Mouse (Mus musculus) cerebellum, postnatal 14 days (tissue): ENCODE measurements at regions not wholly inside any gene's neighbourhood (a gene's known extent, or its start where the extent isn't known, plus 50 kb on each side); places are given as distances from the start of the nearest gene placed in this dataset.
"Not testable (repeated sequence)": the region's sequence is repeated elsewhere in the genome, so short reads cannot be mapped to it uniquely, and the experiment has no call there.

Experiments
- DNase-seq, 2 experiments: peaks; one replicate each; pipeline ENCODE4 v3.0.0; 2021; ENCODE audit warnings: mixed read lengths in 2 of 2

DNA sequence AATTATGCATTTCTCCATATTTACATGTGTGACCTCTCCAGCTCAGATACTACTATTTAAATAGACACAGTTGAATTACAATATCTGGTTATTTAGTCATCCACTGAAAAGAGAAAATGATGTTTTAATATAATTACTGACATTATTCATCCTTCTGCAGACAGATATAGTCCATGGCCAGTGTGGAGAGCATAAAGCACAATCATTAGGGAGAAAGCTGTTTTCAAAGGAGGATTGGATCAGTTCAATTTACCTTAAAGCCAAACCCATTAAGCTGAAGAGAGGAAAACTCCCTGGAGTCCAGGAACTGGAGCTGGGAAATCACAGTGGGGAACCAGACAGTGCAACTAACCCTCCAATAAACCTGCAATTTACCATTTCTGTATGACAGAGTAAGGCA lies 339.8 kb upstream of the Rgs17 start:
- DNase-seq, result no peak

- no peak for DNase-seq
Measured at GRCm38 (mm10) chr10:6265662-6266061, 343.5 kb upstream of the Rgs17 start.

GRCm38 (mm10) chr10:6291388-6291787 lies 369.2 kb upstream of the Rgs17 start:
- DNase-seq, result no peak

- DNase-seq, result peak; percentile 85 to 93
Measured at GRCm38 (mm10) chr10:6296621-6297020, 374.4 kb upstream of the Rgs17 start.

GRCm38 (mm10) chr10:6297796-6298195 lies 375.6 kb upstream of the Rgs17 start:
- no peak for DNase-seq

DNA sequence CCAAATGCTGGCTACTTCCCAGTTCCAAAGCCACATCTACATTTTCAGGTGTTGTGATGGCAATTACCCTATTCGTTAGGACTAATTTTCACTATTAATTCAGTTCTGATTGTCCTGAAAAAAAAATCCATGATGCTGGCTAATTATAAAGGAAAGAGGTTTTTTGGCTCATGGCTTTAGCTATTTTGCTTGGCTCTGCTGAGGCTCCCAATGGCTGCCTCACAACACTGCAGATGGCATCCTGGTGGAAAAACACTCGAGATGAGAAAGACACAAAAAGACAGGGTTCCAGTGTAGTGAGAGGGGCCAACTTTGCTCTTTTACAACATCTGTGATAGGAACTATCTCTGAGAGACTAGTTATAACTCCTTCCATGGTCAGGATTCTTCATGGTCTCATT lies 376.5 kb upstream of the Rgs17 start:
- peak; percentile 18 to 59 for DNase-seq

DNA sequence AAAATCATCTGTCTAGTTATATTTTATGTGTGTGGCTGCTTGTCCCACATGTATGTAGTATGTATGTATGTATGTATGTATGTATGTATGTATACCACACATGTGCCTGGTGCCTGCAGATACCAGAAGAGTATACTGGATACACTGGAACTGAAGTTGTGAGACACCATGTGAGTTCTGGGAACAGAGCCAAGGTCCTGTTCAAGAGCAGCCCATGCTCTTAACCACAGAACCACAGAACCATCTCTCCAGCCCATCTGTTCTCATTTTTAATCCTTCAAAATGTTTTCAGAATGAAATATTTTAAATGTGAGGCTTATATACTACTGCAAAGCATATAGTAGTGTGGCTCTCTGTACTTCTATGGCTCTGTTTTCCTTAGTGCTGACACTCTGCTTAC lies 379.3 kb upstream of the Rgs17 start:
- DNase-seq, result peak; percentile 51 to 68

- DNase-seq, result no peak
Measured at GRCm38 (mm10) chr10:6309351-6309750, 387.2 kb upstream of the Rgs17 start.

- peak; percentile 26 to 44 for DNase-seq
Measured at GRCm38 (mm10) chr10:6341572-6341971, 416.7 kb upstream of the Oprm1 start.

- not testable (repeated sequence) for DNase-seq
Measured at GRCm38 (mm10) chr10:6349216-6349615, 409.1 kb upstream of the Oprm1 start.

DNA sequence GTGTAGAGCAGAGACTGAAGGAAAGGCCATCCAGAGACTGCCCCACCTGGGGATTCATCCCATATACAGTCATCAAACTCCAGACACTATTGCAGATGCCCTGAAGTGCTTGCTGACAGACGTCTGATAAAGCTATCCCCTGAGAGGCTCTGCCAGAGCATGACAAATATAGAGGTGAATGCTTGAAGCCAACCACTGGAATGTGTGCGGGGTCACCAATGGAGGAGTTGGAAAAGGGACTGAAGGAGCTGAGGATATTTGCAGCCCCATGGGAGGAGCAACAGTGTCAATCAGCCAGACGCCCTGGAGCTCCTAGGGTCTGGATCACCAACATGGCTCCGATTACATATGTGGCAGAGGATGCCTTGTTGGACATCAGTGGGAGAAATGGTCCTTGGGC lies 392.1 kb upstream of the Oprm1 start:
- no peak for DNase-seq

- no peak for DNase-seq
Measured at GRCm38 (mm10) chr10:6371666-6372065, 386.6 kb upstream of the Oprm1 start.

GRCm38 (mm10) chr10:6417336-6418105 lies 340.8 kb upstream of the Oprm1 start:
- not testable (repeated sequence) for DNase-seq

DNA sequence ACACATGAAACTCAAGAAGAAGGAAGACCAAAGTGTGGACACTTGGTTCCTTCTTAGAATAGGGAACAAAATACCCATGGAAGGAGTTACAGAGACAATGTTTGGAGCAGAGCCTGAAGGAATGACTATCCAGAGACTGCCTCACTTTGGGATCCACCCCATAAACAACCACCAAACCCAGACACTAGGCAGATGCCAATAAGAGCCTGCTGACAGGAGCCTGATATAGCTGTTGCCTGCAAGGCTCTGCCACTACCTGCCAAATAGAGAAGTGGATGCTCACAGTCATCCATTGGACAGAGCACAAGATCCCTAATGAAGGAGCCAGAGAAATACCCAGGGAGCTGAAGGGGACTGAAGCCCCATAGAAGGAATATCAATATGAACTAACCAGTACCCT lies 340.1 kb upstream of the Oprm1 start:
- DNase-seq, result not testable (repeated sequence)

DNA sequence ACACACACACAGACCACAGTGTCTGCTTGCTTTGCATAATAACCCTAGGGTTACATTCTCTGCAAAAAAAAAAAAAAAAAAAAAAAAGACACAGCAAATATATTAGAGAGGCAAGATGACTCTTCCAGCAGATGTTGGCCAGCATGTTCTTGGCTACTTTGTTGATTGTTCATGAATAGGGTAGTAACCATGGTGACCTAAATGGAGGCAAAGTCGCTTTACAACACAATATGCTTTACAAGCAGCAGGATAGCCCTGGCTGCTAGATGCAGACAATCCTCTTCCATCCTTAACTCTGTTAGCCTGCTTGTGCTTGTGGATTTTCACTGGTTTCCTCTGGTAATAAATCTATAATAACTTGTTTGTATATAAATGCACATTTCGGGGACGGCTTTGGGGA lies 292.5 kb upstream of the Oprm1 start:
- DNase-seq, result peak in 1 of 2 experiments; percentile 10

DNA sequence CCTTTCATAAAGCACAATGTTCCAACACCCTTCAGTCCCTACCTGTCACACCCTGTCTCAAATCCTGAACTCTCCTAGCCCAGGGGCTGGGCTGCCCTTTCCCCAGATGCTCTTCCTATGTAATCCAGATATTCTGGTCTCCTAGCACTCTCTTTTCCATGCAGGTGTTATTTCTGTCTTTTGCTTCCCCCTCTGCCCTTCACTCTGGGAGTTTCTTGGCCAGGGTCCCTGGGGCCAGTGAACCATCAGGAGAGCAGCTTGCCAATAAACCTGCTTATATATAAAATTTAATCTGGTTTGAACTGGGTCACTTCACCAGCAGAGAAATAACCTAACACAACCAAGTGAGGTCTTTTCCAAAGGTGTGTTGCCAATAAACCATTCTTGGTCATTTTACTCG lies 278.0 kb upstream of the Oprm1 start:
- DNase-seq, result peak; percentile 43 to 54

DNA sequence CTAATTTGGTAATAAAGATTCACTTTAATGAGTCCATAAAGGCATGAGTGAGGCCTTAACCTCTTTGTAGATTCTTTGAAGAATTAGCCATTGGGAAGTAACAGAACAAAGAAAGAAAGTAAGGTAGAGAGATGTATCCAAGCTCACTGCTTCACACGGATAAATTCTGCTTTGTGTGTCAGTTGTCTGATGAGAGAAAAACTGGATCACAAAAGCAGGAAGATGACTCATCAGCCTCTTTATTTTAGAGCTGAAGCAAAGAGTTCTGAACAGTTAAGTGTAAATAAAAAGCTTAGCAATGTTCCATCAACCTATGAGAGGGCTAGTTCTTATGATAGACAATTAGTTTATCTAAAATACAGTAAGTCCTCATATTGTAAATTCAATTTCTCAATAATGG lies 269.7 kb upstream of the Oprm1 start:
- no peak for DNase-seq

DNA sequence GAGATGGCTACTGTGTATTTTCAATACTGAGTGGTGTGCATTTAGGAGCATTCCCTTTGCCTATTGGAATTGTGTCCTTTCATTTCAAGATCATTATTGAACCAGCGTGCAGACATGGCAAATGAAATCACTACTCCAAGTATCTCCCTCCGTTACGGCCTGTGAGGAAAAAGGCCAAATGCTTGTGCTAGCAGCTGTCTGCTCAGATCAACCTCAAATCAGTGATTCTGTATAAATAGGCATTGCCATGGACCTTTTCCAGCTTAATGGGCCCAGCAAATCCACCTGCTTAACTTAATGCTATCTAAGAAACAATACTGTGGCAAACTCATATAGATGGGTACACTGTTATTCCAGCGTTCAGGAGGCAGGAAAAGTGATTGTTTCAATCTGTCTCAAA lies 265.6 kb upstream of the Oprm1 start:
- DNase-seq, result peak; percentile 87 to 93

DNA sequence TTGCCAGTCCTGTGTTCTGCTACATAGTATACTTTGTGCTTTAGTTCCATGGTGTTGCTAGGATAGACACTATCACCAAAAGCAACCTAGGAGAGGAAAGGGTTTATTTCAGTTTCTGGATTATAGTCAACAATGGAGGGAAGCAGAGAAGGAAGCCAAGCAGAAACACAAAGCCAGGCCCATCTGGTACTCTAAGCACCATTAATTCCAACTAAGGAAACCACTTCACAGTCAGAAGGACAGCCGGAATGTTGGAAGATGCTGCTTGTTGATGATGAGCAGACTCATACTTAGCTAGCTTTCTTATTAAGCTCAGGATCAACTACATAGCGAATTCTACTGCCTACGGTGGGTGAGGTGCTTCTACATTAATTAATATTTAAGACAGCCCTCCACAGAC lies 263.2 kb upstream of the Oprm1 start:
- DNase-seq, result peak; percentile 37 to 66

DNA sequence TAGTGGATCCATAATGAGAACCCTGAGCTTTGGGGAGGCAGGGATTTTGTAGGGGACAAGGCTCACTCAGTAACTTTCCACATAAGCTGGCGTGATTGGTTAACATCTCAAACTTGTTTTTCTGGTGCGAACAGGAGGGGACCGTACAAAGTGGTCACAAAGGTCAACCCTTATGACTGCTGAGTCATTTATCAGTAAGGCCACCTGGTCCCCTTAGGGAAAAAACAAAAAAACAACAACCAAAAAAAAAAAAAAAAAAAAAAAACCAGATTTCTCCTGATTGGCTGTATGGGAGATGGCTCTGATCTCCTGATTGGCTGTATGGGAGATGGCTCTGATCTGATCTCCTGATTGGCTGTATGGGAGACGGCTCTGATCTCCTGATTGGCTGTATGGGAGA lies 244.0 kb upstream of the Oprm1 start:
- no peak for DNase-seq

DNA sequence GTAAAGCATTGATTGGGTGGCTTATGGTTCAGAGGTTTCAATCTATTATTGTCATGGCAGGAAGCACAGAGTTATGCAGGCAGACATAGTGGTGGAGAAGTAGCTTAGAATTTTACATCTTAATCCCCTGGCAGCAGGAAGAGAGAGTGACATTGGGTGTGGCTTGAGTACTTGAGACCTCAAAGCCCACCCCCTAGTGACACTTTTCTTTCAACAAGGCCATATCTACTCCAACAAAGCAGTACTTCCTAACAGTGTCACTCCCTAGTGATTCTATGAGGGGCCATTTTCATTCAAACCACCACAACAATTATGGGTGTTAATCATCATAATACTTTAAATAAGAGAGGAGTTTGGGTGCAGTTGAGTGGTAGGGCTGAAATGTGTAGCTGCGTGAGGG lies 195.8 kb upstream of the Oprm1 start:
- DNase-seq, result no peak

DNA sequence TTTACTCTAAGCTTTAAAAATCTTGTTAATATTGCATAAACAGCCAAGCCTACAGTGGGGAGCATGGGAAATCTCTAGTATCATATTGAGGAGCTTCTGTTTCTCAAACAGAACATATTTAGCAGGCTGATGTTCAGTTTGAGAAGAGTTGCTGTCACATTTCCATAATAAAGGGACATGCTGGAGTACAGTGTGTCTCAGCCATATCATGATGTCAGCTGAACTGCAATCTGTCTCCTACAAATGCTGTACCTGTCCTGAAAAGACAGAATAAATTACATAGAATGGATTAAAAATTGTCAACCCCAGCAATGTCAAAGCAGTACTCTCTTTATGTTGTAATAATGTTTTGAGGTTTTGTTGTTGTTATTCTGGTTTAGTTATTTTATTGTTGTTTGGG lies 179.7 kb upstream of the Oprm1 start:
- DNase-seq, result no peak

GRCm38 (mm10) chr10:6585821-6586220 lies 172.5 kb upstream of the Oprm1 start:
- DNase-seq, result not testable (repeated sequence)

DNA sequence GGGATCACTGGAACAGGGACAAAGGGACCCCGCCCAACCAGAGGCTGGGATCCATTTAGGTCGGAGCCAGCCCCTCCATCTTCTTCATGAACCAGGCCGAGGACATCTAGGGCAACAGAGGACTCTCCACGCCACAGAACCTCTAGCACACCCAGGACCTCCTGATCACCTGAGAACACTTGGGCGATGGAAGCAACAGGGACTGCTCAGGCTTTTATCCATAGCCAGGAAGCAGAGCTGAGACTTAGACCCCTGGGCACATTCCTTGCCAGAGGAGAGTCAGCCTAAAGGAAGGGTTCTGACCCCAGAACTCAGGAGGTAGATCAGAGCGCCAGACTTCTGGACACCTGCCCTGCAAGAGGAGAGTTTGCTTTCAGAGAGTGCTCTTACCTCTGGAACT lies 168.1 kb upstream of the Oprm1 start:
- DNase-seq, result no peak

GRCm38 (mm10) chr10:6597256-6597655 lies 161.1 kb upstream of the Oprm1 start:
- no peak for DNase-seq
